Mouse (Mus musculus) embryo, embryonic 10 days (tissue): ENCODE measurements around the gene Ncmap.

Experiments used
- DNase-seq: peaks from one replicate; pipeline ENCODE4 v3.0.0-alpha.2; 2015; ENCODE audit warnings: low spot score

Gene Ncmap

GRCm38 (mm10) chr4:135397991-135398390 is at the start of gene Ncmap:
TSS of gene Ncmap (minus strand) at chr4:135398227.
- no peak for DNase-seq

GRCm38 (mm10) chr4:135442473-135442872 is 44.4 kb upstream of the Ncmap start:
- no peak for DNase-seq

- peak; percentile 58 for DNase-seq
Measured at GRCm38 (mm10) chr4:135439904-135440522, 42.0 kb upstream of the Ncmap start.

GRCm38 (mm10) chr4:135439188-135439647 is 41.2 kb upstream of the Ncmap start:
- peak; percentile 75 for DNase-seq

GRCm38 (mm10) chr4:135437924-135438323 is 39.9 kb upstream of the Ncmap start:
- DNase-seq, result no peak

- DNase-seq, result peak; percentile 65
Measured at GRCm38 (mm10) chr4:135436291-135436690, 38.3 kb upstream of the Ncmap start.

- no peak for DNase-seq
Measured at GRCm38 (mm10) chr4:135434395-135434789, 36.4 kb upstream of the Ncmap start.

GRCm38 (mm10) chr4:135433443-135434394 is 35.7 kb upstream of the Ncmap start, which contains the start of gene Rcan3:
TSS of gene Rcan3 (minus strand) at chr4:135433853.
- DNase-seq, result peak; percentile 74

- no peak for DNase-seq
Measured at GRCm38 (mm10) chr4:135433086-135433442, 35.0 kb upstream of the Ncmap start.

- DNase-seq, result no peak
Measured at GRCm38 (mm10) chr4:135429990-135430760, 32.1 kb upstream of the Ncmap start.

GRCm38 (mm10) chr4:135429383-135429782 is 31.4 kb upstream of the Ncmap start:
- no peak for DNase-seq

- DNase-seq, result no peak
Measured at GRCm38 (mm10) chr4:135426587-135426986, 28.6 kb upstream of the Ncmap start.

- no peak for DNase-seq
Measured at GRCm38 (mm10) chr4:135425625-135426024, 27.6 kb upstream of the Ncmap start.

- no peak for DNase-seq
Measured at GRCm38 (mm10) chr4:135420961-135421360, 22.9 kb upstream of the Ncmap start.

- DNase-seq, result no peak
Measured at GRCm38 (mm10) chr4:135420416-135420815, 22.4 kb upstream of the Ncmap start.

GRCm38 (mm10) chr4:135419996-135420395 is 22.0 kb upstream of the Ncmap start:
- DNase-seq, result no peak

GRCm38 (mm10) chr4:135416367-135416766 is 18.3 kb upstream of the Ncmap start:
- DNase-seq, result no peak

GRCm38 (mm10) chr4:135413491-135413890 is 15.5 kb upstream of the Ncmap start:
- no peak for DNase-seq

- peak; percentile 76 for DNase-seq
Measured at GRCm38 (mm10) chr4:135411633-135412032, 13.6 kb upstream of the Ncmap start.

- DNase-seq, result no peak
Measured at GRCm38 (mm10) chr4:135406180-135406579, 8.2 kb upstream of the Ncmap start.

- no peak for DNase-seq
Measured at GRCm38 (mm10) chr4:135404916-135405315, 6.9 kb upstream of the Ncmap start.

GRCm38 (mm10) chr4:135404048-135404447 is 6.0 kb upstream of the Ncmap start:
- no peak for DNase-seq
